Mouse (Mus musculus): ENCODE results near the gene Cyp4a12b. TPM values are rescaled to one million over a fixed set of nuclear protein-coding genes. Genes with fewer than 3 reads are reported as not detected.

Gene Cyp4a12b
- polyA plus RNA-seq, 1 experiment from 2014 or later, result not detected

DNA sequence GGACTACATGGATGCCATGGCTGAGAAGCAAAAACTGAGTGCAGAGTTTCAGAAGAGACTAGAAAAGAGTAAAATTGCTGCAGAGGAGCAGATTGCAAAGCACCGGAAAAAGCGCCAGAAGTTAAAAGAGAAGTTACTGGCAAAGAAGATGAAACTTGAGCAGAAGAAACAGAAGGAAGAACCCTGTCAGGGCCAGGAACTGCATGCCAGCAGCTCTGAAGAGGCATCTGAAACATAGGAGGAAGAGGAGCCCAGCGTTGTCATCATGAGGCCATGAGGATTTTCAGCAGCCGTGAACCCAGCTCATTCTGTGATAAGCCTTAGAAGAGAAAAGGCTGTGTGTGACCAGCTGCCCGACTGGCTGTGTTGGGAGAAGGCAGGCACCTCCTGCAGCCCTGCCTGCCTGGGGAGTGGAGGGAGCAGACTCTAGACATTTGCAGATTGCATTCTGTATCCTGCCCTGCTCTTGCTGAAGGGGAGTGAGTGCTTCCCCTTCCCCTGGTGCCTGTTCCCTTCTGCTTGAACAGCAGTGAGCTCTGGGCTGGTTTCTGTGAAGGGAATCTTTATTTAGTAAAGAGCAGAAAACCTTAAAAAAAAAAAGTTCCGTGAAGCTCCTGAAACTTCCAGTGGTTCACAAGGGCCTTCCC, 69.7 kb downstream of the Cyp4a12b start:
- no peaks in the 10 kb centered on the region for H3K9me3 ChIP-seq (ENCODE audit: control insufficient read depth, low read length)
- H3K27me3 ChIP-seq (replicated peaks; ENCODE audit: control insufficient read depth, insufficient read depth, low read length), result no peaks in the 10 kb centered on the region
- H3K9ac ChIP-seq (ENCODE audit: low read depth, low read length), result no peak overlapping the region
- H3K4me2 ChIP-seq (ENCODE audit: low read length), result no peak overlapping the region
- no peaks in the 10 kb centered on the region for H3K4me1 ChIP-seq (ENCODE audit: control insufficient read depth, insufficient read depth, low read depth, low read length)
- no peak for ATAC-seq
- no peaks in the 10 kb centered on the region for H3K36me3 ChIP-seq (ENCODE audit: control insufficient read depth, insufficient read depth, low read length)
- 80% methylated on average over 6 of the region's 6 CpGs for WGBS
- no peak overlapping the region for H3K27ac ChIP-seq (ENCODE audit: low read depth, low read length)
- no peak overlapping the region for H3K4me3 ChIP-seq (ENCODE audit: low read length)

Other genes with a start within 250 kb of the Cyp4a12b start
- gene Cyp4a29, start 169.5 kb upstream of the Cyp4a12b start, polyA plus RNA-seq (2015; fragmentation: Nextera tagmentation; extraction: Ambion mirVana), result not detected in 2 replicates
- gene Cyp4a12a, start 112.6 kb upstream of the Cyp4a12b start, polyA plus RNA-seq (2015; fragmentation: Nextera tagmentation; extraction: Ambion mirVana), result not detected in 2 replicates
- not detected in 2 replicates for gene Cyp4a30b, start 41.0 kb downstream of the Cyp4a12b start, polyA plus RNA-seq (2015; fragmentation: Nextera tagmentation; extraction: Ambion mirVana)
- gene Cyp4a14, start 84.5 kb downstream of the Cyp4a12b start, polyA plus RNA-seq (2015; fragmentation: Nextera tagmentation; extraction: Ambion mirVana), result not detected in 2 replicates
- not detected in 2 replicates for gene Cyp4a10, start 106.6 kb downstream of the Cyp4a12b start, polyA plus RNA-seq (2015; fragmentation: Nextera tagmentation; extraction: Ambion mirVana)
- gene Cyp4a31, start 152.0 kb downstream of the Cyp4a12b start, polyA plus RNA-seq (2015; fragmentation: Nextera tagmentation; extraction: Ambion mirVana), result not detected in 2 replicates
- gene Cyp4a32, start 189.3 kb downstream of the Cyp4a12b start, polyA plus RNA-seq (2015; fragmentation: Nextera tagmentation; extraction: Ambion mirVana), result not detected in 2 replicates
- gene Cyp4b1, start 236.1 kb downstream of the Cyp4a12b start, polyA plus RNA-seq (2015; fragmentation: Nextera tagmentation; extraction: Ambion mirVana), result 1.3 and 1.7 TPM in 2 replicates

Measured in hindbrain, embryonic 16.5 days (tissue).